Mouse (Mus musculus): ENCODE data around the gene Gm45140.

DNA sequence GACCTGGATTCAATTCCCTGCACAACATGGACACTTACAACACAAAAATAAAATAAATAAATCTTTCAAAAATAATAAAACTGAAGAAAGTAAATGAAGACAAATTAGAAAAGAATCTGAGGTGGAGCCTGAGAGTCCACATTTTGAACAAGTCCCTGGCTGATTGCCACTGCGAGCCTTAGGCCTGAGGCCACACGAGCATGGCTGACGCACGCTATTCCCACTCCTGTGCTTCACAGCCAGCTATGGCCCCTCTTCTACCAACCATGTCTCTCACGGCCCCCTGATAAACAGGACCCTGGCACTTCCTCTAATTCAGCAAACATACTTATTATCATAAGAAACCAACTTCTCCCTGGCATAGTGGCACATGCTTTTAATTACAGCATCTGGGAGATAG lies 49.0 kb downstream of the Gm45140 start:
- TF ChIP-seq KAT2A (conservative IDR thresholded peaks at IDR 0.05; ENCODE audit: low read depth, low read length) (no peak), EP300 (IDR thresholded peaks at IDR 0.05; ENCODE audit: low read depth in 1 of 2, low read length in 2 of 2) (peak; percentile 17; a peak in 1 of 4 replicates)
